Mouse (Mus musculus) hindbrain, embryonic 11.5 days (tissue): ENCODE data around the gene Mllt10. TPM values are rescaled to one million over a fixed set of nuclear protein-coding genes. Genes with fewer than 3 reads are reported as not detected.

Experiments
- ATAC-seq: fragments of 200-750 bp; cut with Nextera tagmentation; 2 replicates; pipeline ENCODE4 v1.8.0; 2017; ENCODE audit warnings: mild to moderate bottlenecking, moderate TSS enrichment, moderate library complexity; ENCODE audit not compliant: low FRiP score
- DNase-seq: peaks from one replicate; pipeline ENCODE4 v3.0.0-alpha.2; 2015; ENCODE audit warnings: low spot score
- H3K27ac ChIP-seq: fragments of 300-500 bp; sonication (generic); 2 replicates; pipeline ENCODE4 v1.5.1; 2014; ENCODE audit warnings: mild to moderate bottlenecking, low read depth, low read length
- H3K27me3 ChIP-seq: fragments of 300-500 bp; sonication (generic); 2 replicates; pipeline ENCODE4 v1.6.1; 2014; ENCODE audit warnings: mild to moderate bottlenecking, low read length, moderate library complexity, mixed read lengths; ENCODE audit not compliant: control insufficient read depth, insufficient read depth
- H3K36me3 ChIP-seq: fragments of 300-500 bp; sonication (generic); 2 replicates; pipeline ENCODE4 v1.6.1; 2014; ENCODE audit warnings: mild to moderate bottlenecking, low read length, moderate library complexity, mixed read lengths; ENCODE audit not compliant: control insufficient read depth, insufficient read depth
- H3K4me1 ChIP-seq: fragments of 300-500 bp; sonication (generic); replicated peaks from 2 replicates; pipeline ENCODE4 v1.6.1; 2014; ENCODE audit warnings: low read length, mixed read lengths; ENCODE audit not compliant: control insufficient read depth, insufficient read depth
- H3K4me2 ChIP-seq: fragments of 300-500 bp; sonication (generic); replicated peaks from 2 replicates; pipeline ENCODE4 v1.6.1; 2014; ENCODE audit warnings: mild to moderate bottlenecking, low read depth, low read length
- H3K4me3 ChIP-seq: fragments of 300-500 bp; sonication (generic); 2 replicates; pipeline ENCODE4 v1.5.1; 2014; ENCODE audit warnings: low read depth, low read length
- H3K9ac ChIP-seq: fragments of 300-500 bp; sonication (generic); 2 replicates; pipeline ENCODE4 v1.6.1; 2014; ENCODE audit warnings: low read depth, low read length
- H3K9me3 ChIP-seq: fragments of 300-500 bp; sonication (generic); 2 replicates; pipeline ENCODE4 v1.6.1; 2016; ENCODE audit warnings: low read length; ENCODE audit not compliant: control insufficient read depth
- WGBS: fragments of 180-500 bp; shearing (Covaris S2); extraction: QIAGEN DNeasy Blood & Tissue Kit; methylation state at CpG from one replicate; pipeline ENCODE4 v1.1.7; 2014; 5-methylcytosine and 5-hydroxymethylcytosine counted together
- polyA plus RNA-seq: library from polyadenylated mRNA; unstranded; fragments of >200 nt; fragmentation: Nextera tagmentation; extraction: Ambion mirVana; gene quantifications from 2 replicates; pipeline ENCODE4 v1.2.1, GENCODE M21; 2014

The Mllt10 gene
- polyA plus RNA-seq, 1 experiment from 2014 or later, result 62.2 TPM

GRCm38 (mm10) chr2:18031831-18032537 lies 23.1 kb upstream of the Mllt10 start:
- DNase-seq, result peak; percentile 81
- H3K4me3 ChIP-seq, result peak overlapping the region; percentile 42
- ATAC-seq, result no peak
- H3K9me3 ChIP-seq, result no peaks in the 10 kb centered on the region
- peak overlapping the region; percentile 94 for H3K9ac ChIP-seq
- peak overlapping the region; percentile 97 for H3K4me2 ChIP-seq
- peak overlapping the region; percentile 82 for H3K27ac ChIP-seq
- H3K36me3 ChIP-seq, result no peaks in the 10 kb centered on the region
- H3K4me1 ChIP-seq, result peaks cover 15% of the 10 kb centered on the region
- WGBS, result under 1% methylated on average over 34 of the region's 34 CpGs
- H3K27me3 ChIP-seq, result no peaks in the 10 kb centered on the region

DNA sequence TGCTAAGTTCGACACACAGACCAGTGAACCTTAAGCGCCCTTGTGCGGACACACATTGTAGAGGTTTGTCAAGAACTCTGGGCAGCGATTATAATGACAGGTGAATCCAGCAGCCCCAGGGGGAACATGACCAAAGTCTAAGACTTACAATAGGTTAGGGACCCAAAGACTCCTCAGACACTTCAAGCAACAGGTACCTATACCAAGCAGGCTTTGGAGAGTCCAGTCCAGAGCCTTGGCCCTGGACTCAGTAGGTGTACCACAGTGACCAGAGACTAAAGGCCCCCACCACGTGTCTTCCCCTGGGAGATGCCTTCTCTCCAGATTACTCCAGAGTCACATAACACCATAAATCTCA lies 22.5 kb upstream of the Mllt10 start:
- ATAC-seq (no peak), DNase-seq (peak; percentile 54)
- H3K27me3 ChIP-seq, result no peaks in the 10 kb centered on the region
- H3K4me3 ChIP-seq, result no peak overlapping the region
- H3K27ac ChIP-seq, result no peak overlapping the region
- peak overlapping the region; percentile 94 for H3K9ac ChIP-seq
- 31% methylated on average over 5 of the region's 5 CpGs for WGBS
- peaks cover 15% of the 10 kb centered on the region for H3K4me1 ChIP-seq
- peak overlapping the region; percentile 97 for H3K4me2 ChIP-seq
- no peaks in the 10 kb centered on the region for H3K36me3 ChIP-seq
- no peaks in the 10 kb centered on the region for H3K9me3 ChIP-seq

DNA sequence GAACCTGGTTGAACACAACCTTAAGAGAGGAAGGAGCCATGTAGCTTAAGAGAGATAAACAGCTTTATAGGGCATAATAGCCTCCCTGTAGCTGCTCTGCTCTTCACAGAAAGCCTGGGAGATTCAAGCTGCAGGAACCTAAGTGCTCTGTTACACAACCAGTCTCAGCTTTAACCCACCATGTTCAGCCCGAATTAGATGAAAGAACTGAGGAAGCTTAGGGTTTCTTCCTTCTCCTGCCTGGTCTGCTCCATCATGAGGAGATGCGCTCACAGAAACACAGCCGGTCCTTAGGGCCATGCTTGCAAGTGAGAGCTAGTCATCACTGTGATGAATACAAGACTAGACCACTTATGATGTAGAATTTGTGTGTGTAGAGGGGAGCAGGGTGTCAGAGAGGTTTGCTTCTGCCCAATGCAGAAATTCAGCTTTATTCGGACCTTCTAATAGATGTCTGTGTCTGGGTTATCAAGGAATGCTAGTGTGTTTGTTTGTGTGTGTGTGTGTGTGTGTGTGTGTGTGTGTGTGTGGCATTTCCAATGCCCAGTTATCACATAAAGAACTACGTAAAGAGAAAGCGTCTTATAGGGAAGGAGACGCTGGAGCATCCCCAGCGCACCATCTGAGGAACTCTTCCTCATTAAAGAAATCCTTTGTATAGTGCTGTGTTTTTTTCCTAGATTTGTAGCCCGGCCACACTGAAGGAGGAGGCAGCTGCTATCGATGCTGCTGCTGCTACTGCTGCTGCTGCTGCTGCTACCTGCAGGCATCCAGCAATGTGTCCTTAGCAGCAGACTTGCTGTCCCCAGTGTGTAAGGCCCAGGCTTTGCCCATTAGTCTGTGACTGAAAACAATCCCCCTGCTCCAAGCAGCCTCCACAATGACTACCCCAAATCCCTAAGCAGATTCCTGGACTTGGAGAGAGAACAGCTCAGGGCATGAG lies 21.6 kb upstream of the Mllt10 start:
- Histone ChIP-seq H3K27me3 (no peaks in the 10 kb centered on the region), H3K27ac (peak overlapping the region; percentile 58), H3K9me3 (no peaks in the 10 kb centered on the region), H3K4me3 (peak overlapping the region; percentile 11; the same call in 1 of the 2 replicates), H3K4me2 (peak overlapping the region; percentile 97), H3K9ac (peak overlapping the region; percentile 94), H3K36me3 (no peaks in the 10 kb centered on the region), H3K4me1 (peaks cover 17% of the 10 kb centered on the region)
- WGBS, result 32% methylated on average over 10 of the region's 10 CpGs
- DNase-seq (peak; percentile 56), ATAC-seq (peak; percentile 30)

DNA sequence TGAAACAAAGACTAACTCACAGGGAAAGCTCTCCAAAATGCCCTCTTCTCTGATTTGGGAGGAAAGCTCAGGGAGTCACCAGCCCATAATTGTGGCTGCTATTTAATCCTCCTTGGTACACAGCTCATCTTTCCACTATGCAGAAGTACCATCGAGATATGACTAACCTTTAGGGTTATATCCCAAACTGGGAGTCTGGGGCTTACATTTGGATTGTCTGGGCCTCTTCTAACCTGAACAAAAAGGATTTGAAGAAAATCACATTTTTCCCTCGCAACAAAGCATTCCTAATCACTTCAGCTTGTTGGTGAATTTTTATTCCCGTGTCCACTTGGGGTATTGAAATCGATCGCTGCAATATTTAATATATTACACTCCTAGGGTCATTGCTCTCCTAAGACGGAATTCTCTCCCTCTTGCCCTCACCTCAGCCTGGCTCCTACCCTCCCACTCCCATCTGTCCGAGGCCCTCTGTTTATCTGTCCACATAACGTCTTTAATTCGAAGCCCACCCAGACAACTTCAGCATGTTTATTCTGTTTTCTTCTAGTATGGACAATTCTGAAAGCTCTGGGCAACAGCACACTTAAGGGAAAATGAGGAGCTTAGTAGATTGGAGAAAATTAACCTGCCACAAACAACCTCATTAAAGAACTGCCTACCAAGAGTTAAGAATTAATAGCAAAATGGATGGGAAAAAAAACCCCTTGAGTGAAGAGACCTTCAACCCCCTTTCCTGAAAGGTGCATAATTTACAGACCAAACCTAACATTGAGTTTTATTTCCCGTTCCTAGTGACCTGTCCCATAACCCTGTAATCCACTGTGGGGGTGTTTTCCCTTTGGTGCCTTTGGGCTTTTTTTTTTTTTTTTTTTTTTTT lies 20.4 kb upstream of the Mllt10 start:
- peak overlapping the region; percentile 2; the same call in 1 of the 2 replicates for H3K9ac ChIP-seq
- WGBS, result 42% methylated on average over 10 of the region's 10 CpGs
- H3K4me3 ChIP-seq, result no peak overlapping the region
- peak overlapping the region; percentile 58 for H3K27ac ChIP-seq
- ATAC-seq (no peak), DNase-seq (peak; percentile 41)
- H3K36me3 ChIP-seq, result no peaks in the 10 kb centered on the region
- no peaks in the 10 kb centered on the region for H3K27me3 ChIP-seq
- no peak overlapping the region for H3K4me2 ChIP-seq
- no peaks in the 10 kb centered on the region for H3K9me3 ChIP-seq
- H3K4me1 ChIP-seq, result peaks cover 21% of the 10 kb centered on the region

GRCm38 (mm10) chr2:18037491-18037890 lies 17.5 kb upstream of the Mllt10 start, which contains the start of gene A930004D18Rik:
Gene A930004D18Rik (minus strand): TSS chr2:18037737.
- no peaks in the 10 kb centered on the region for H3K36me3 ChIP-seq
- WGBS, result 74% methylated on average over 2 of the region's 2 CpGs
- H3K9me3 ChIP-seq, result no peaks in the 10 kb centered on the region
- H3K27me3 ChIP-seq, result no peaks in the 10 kb centered on the region
- H3K4me3 ChIP-seq, result peak within 1 kb of the TSS; percentile 93; the same call in 1 of the 2 replicates
- H3K9ac ChIP-seq, result peak within 1 kb of the TSS; percentile 75; the same call in 1 of the 2 replicates
- ATAC-seq (no peak), DNase-seq (no peak)
- no peak within 1 kb of the TSS for H3K27ac ChIP-seq
- 0 out of 2 replicates have a peak within 1 kb of the TSS, but pooled peaks have one; percentile 82 for H3K4me2 ChIP-seq
- H3K4me1 ChIP-seq, result peaks cover 23% of the 10 kb centered on the region

- 49% methylated on average over 3 of the region's 3 CpGs for WGBS
- Histone ChIP-seq H3K27ac (no peak overlapping the region; the same call in 1 of the 2 replicates), H3K27me3 (no peaks in the 10 kb centered on the region), H3K4me1 (peaks cover 15% of the 10 kb centered on the region), H3K9ac (peak overlapping the region; percentile 75; the same call in 1 of the 2 replicates), H3K36me3 (no peaks in the 10 kb centered on the region), H3K4me3 (peak overlapping the region; percentile 93; the same call in 1 of the 2 replicates), H3K4me2 (peak overlapping the region; percentile 82; the same call in 1 of the 2 replicates), H3K9me3 (no peaks in the 10 kb centered on the region)
- DNase-seq (peak; percentile 28), ATAC-seq (no peak)
Measured at GRCm38 (mm10) chr2:18038141-18038752, 16.8 kb upstream of the Mllt10 start.

GRCm38 (mm10) chr2:18038895-18039371 lies 16.1 kb upstream of the Mllt10 start:
- no peaks in the 10 kb centered on the region for H3K27me3 ChIP-seq
- peaks cover 13% of the 10 kb centered on the region for H3K4me1 ChIP-seq
- no peaks in the 10 kb centered on the region for H3K36me3 ChIP-seq
- peak overlapping the region; percentile 93 for H3K4me3 ChIP-seq
- no peak for ATAC-seq
- 15% methylated on average over 10 of the region's 10 CpGs for WGBS
- H3K27ac ChIP-seq, result peak overlapping the region; percentile 95
- peak; percentile 60 for DNase-seq
- no peaks in the 10 kb centered on the region for H3K9me3 ChIP-seq
- H3K9ac ChIP-seq, result peak overlapping the region; percentile 75
- peak overlapping the region; percentile 82 for H3K4me2 ChIP-seq
